Comparison of ENCODE assay signal across 8 mouse cellular contexts in the genomic region with DNA sequence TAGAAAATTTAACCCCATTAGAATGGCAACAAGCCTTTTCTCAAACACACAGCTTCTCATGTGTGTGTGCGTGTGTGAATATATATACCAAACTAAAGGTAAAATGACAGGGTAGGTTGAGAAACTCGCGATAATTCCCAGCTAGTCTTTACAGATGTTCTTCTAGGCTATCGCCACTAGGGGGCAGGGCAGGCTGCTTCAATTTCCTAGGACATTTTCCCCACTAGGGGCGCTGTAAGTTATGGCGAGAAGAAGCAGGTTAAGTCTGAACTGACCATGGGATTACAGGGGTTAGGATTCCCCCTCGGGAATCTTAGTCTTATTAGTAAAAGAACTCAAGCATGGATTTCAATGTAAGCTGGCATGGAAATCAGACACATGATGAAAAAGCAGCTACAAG. TPM values are rescaled to one million over a fixed set of nuclear protein-coding genes. Genes with fewer than 3 reads are reported as not detected.
DNase-seq lines count a peak whose midpoint lies in the region; TF ChIP-seq lines count a peak whose summit lies in the region.

No protein-coding gene starts in this region.

- no peaks in the 10 kb centered on the region for H3K27me3 ChIP-seq in MEL (ENCODE audit: control insufficient read depth in 1 of 2, insufficient read depth in 2 of 2, low read length in 2 of 2)

- no peak for TF ChIP-seq POLR2A in MEL (IDR thresholded peaks at IDR 0.05; ENCODE audit: control insufficient read depth in 1 of 2, insufficient read depth in 1 of 2, low read depth in 1 of 2, low read length in 2 of 2, poor library complexity in 1 of 2)

- TF ChIP-seq CTCF in MEL (IDR thresholded peaks at IDR 0.05 in 2 of 3, conservative IDR thresholded peaks at IDR 0.05 in 1 of 3; ENCODE audit: control insufficient read depth in 1 of 3, insufficient read depth in 1 of 3, low read depth in 2 of 3, low read length in 3 of 3, poor library complexity in 1 of 3, severe bottlenecking in 1 of 3) = peak in 2 of 3 experiments; percentile 90 to 92

- no peak overlapping the region for H3K27ac ChIP-seq in MEL (ENCODE audit: control insufficient read depth, low read depth, low read length)

- no peaks in the 10 kb centered on the region for H3K9me3 ChIP-seq in MEL (replicated peaks; ENCODE audit: insufficient read depth, low read length)

- no peaks in the 10 kb centered on the region for H3K79me2 ChIP-seq in MEL (ENCODE audit: control insufficient read depth, insufficient read depth, low read length, poor library complexity)

- TF ChIP-seq EP300 in MEL (IDR thresholded peaks at IDR 0.05; ENCODE audit: low read depth in 1 of 2, low read length in 2 of 2) = no peak

- DNase-seq in B cell, adult 2 months = peak; percentile 89 to 90
- peak; percentile 83 for DNase-seq in MEL (ENCODE audit: low read depth, low spot score)
- DNase-seq in cerebellum, adult 11-12 months = peak; percentile 31
- peak; percentile 82 to 85 for DNase-seq in frontal cortex, postnatal 36 days (ENCODE audit: low spot score in 2 of 2)
- DNase-seq in kidney, postnatal 14 days = peak; percentile 82
- peak; percentile 60 to 75 for DNase-seq in lung, adult 18-20 months
- DNase-seq in retina, postnatal 7 days (ENCODE audit: low read depth, low spot score) = peak; percentile 83
- peak; percentile 78 for DNase-seq in urinary bladder, postnatal 14 days (ENCODE audit: low spot score)

- 0 out of 2 replicates have a peak overlapping the region, but pooled peaks have one; percentile 6 for H3K9ac ChIP-seq in MEL (ENCODE audit: control insufficient read depth, low read depth, low read length, poor library complexity, severe bottlenecking)

- H3K4me3 ChIP-seq in MEL (ENCODE audit: control insufficient read depth in 1 of 2, insufficient read depth in 1 of 2, low read depth in 2 of 2, low read length in 2 of 2) = no peak overlapping the region

- peaks cover 6 to 7% of the 10 kb centered on the region in 2 experiments for H3K4me1 ChIP-seq in MEL (ENCODE audit: control insufficient read depth in 1 of 2, insufficient read depth in 2 of 2, low read length in 2 of 2)

- peak; percentile 65 for TF ChIP-seq RAD21 in MEL (IDR thresholded peaks at IDR 0.05; ENCODE audit: low read depth, low read length)

- H3K36me3 ChIP-seq in MEL (ENCODE audit: control insufficient read depth in 1 of 2, insufficient read depth in 2 of 2, low read length in 2 of 2) = peaks cover 0 to 7% of the 10 kb centered on the region in 2 experiments; a peak in 2 of 4 replicates

TF ChIP-seq in MEL, 35 proteins besides CTCF, POLR2A, EP300 and RAD21:
- peak; percentile 78 for TF ChIP-seq SMC3 (IDR thresholded peaks at IDR 0.05; ENCODE audit: low read depth, low read length)
- TF ChIP-seq E2F4 (IDR thresholded peaks at IDR 0.05; ENCODE audit: borderline replicate concordance, low read depth, low read length) = no peak
- no peak for TF ChIP-seq JUND (IDR thresholded peaks at IDR 0.05; ENCODE audit: low read depth, low read length)
- TF ChIP-seq ZC3H11A (IDR thresholded peaks at IDR 0.05; ENCODE audit: low read depth, low read length) = peak; percentile 49; the same call in 1 of the 2 replicates
- TF ChIP-seq HCFC1 (IDR thresholded peaks at IDR 0.05; ENCODE audit: low read depth, low read length) = no peak
- peak; percentile 92 for TF ChIP-seq CHD2 (IDR thresholded peaks at IDR 0.05; ENCODE audit: low read length)

RNA-seq across cellular contexts. Expression of gene Klhl31, which starts 39.9 kb away (rescaled TPM):
- not detected in 2 replicates for total RNA-seq in MEL (2012; rRNA removed)
- not detected for polyA plus RNA-seq in MEL (2012; ENCODE audit: insufficient read depth in 1 of 2, insufficient read length in 2 of 2, low read depth in 1 of 2, low replicate concordance in 2 of 2, missing spikeins in 1 of 2)

RNA-seq across cellular contexts. Expression of gene Lrrc1, which starts 51.7 kb away (rescaled TPM):
- total RNA-seq in MEL (2012; rRNA removed) = 5.3 and 5.7 TPM in 2 replicates
- 10 to 100 TPM in 1 of 2 experiments, not detected in 1; 12.1 TPM for polyA plus RNA-seq in MEL (2012; ENCODE audit: insufficient read depth in 1 of 2, insufficient read length in 2 of 2, low read depth in 1 of 2, low replicate concordance in 2 of 2, missing spikeins in 1 of 2)

Comparison
In these comparisons a context has a peak if more than half of its experiments do, and no peak if none do; other contexts are left out.
1. DNase-seq: peak in every context shown above with its lines; median percentile 90 in B cell, adult 2 months; 84 in frontal cortex, postnatal 36 days; 83 in MEL; 83 in retina, postnatal 7 days; 82 in kidney, postnatal 14 days; 78 in urinary bladder, postnatal 14 days; 68 in lung, adult 18-20 months; 31 in cerebellum, adult 11-12 months.